20 mouse cellular contexts compared by ENCODE assay signal in genomic region chr5:107719209-107719608, GRCm38 (mm10). TPM values are rescaled to one million over a fixed set of nuclear protein-coding genes. Genes with fewer than 3 reads are reported as not detected.
DNase-seq lines count a peak whose midpoint lies in the region; ATAC-seq lines count a peak whose summit lies in the region.
"Had no signal": no experiment of that assay in that cellular context is flagged by ENCODE, and none has a peak within 500 bp of the region (broad histone marks: within the 10 kb centered on the region; RNA-seq: fewer than 3 reads in every experiment).

No protein-coding gene starts in this region.

- no peaks in the 10 kb centered on the region for H3K36me3 ChIP-seq in intestine, embryonic 14.5 days (ENCODE audit: control insufficient read depth, insufficient read depth, low read length)
- no peaks in the 10 kb centered on the region for H3K36me3 ChIP-seq in intestine, embryonic 15.5 days
- H3K36me3 ChIP-seq in neural tube, embryonic 11.5 days (ENCODE audit: control insufficient read depth, insufficient read depth, low read length): no peaks in the 10 kb centered on the region
- H3K36me3 ChIP-seq in neural tube, embryonic 15.5 days: no peaks in the 10 kb centered on the region
- H3K36me3 ChIP-seq: embryonic facial prominence, embryonic 13.5 days; forebrain, embryonic 12.5 days; heart, embryonic 15.5 days had no signal

- H3K9ac ChIP-seq in intestine, embryonic 14.5 days (ENCODE audit: low read length): no peak overlapping the region
- H3K9ac ChIP-seq in intestine, embryonic 15.5 days: no peak overlapping the region
- H3K9ac ChIP-seq in neural tube, embryonic 11.5 days (ENCODE audit: low read length): no peak overlapping the region
- H3K9ac ChIP-seq in neural tube, embryonic 15.5 days (replicated peaks): no peak overlapping the region
- H3K9ac ChIP-seq: embryonic facial prominence, embryonic 13.5 days; forebrain, embryonic 12.5 days; heart, embryonic 15.5 days had no signal

- 14% methylated on average over 3 of the region's 3 CpGs for WGBS in intestine, embryonic 14.5 days
- 14% methylated on average over 3 of the region's 3 CpGs for WGBS in intestine, embryonic 15.5 days
- 12% methylated on average over 3 of the region's 3 CpGs for WGBS in neural tube, embryonic 11.5 days
- 19% methylated on average over 3 of the region's 3 CpGs for WGBS in neural tube, embryonic 15.5 days

- peak; percentile 54 for DNase-seq in intestine, embryonic 14.5 days (ENCODE audit: low spot score)
- peak; percentile 20 for DNase-seq in neural tube, embryonic 11.5 days (ENCODE audit: low spot score)
- peak; percentile 36 for DNase-seq in 416B (ENCODE audit: low read depth)
- DNase-seq in embryo, embryonic 9.5 days (ENCODE audit: extremely low spot score): peak; percentile 17
- DNase-seq in cerebellum, postnatal 36 days: no peak
- DNase-seq: adrenal gland, adult 8-10 months; adrenal gland, postnatal 36 days; cerebellum, adult 2 months; cerebellum, postnatal 10 days; gastrocnemius, postnatal 10 days; heart, adult 2 months had no signal

- no peak for ATAC-seq in intestine, embryonic 14.5 days (replicated peaks; ENCODE audit: low FRiP score, low TSS enrichment, low read depth)
- no peak for ATAC-seq in intestine, embryonic 15.5 days
- no peak for ATAC-seq in neural tube, embryonic 11.5 days (ENCODE audit: insufficient read depth, low FRiP score, low TSS enrichment)
- no peak for ATAC-seq in neural tube, embryonic 15.5 days (ENCODE audit: low FRiP score)
- ATAC-seq: forebrain, embryonic 16.5 days; hindbrain, postnatal 0 days; intestine, embryonic 16.5 days had no signal

- H3K9me3 ChIP-seq in intestine, embryonic 14.5 days (ENCODE audit: control insufficient read depth, low read length): no peaks in the 10 kb centered on the region
- no peaks in the 10 kb centered on the region for H3K9me3 ChIP-seq in intestine, embryonic 15.5 days
- H3K9me3 ChIP-seq in neural tube, embryonic 11.5 days (ENCODE audit: control insufficient read depth, low read length): no peaks in the 10 kb centered on the region
- no peaks in the 10 kb centered on the region for H3K9me3 ChIP-seq in neural tube, embryonic 15.5 days (replicated peaks)
- H3K9me3 ChIP-seq: embryonic facial prominence, embryonic 13.5 days; forebrain, embryonic 12.5 days; heart, embryonic 15.5 days had no signal

- no peak overlapping the region for H3K4me3 ChIP-seq in intestine, embryonic 14.5 days (ENCODE audit: low read depth, low read length)
- H3K4me3 ChIP-seq in intestine, embryonic 15.5 days (replicated peaks): no peak overlapping the region
- H3K4me3 ChIP-seq in neural tube, embryonic 11.5 days (ENCODE audit: low read depth, low read length): no peak overlapping the region
- no peak overlapping the region for H3K4me3 ChIP-seq in neural tube, embryonic 15.5 days (replicated peaks)
- H3K4me3 ChIP-seq: embryonic facial prominence, embryonic 13.5 days; forebrain, embryonic 12.5 days; heart, adult 2 months; heart, embryonic 15.5 days had no signal

- H3K4me1 ChIP-seq in intestine, embryonic 14.5 days (replicated peaks; ENCODE audit: control insufficient read depth, insufficient read depth, low read length): peaks cover 23% of the 10 kb centered on the region
- H3K4me1 ChIP-seq in intestine, embryonic 15.5 days (replicated peaks): peaks cover 29% of the 10 kb centered on the region
- peaks cover 11% of the 10 kb centered on the region for H3K4me1 ChIP-seq in neural tube, embryonic 11.5 days (ENCODE audit: control insufficient read depth, insufficient read depth, low read length)
- H3K4me1 ChIP-seq in neural tube, embryonic 15.5 days: peaks cover 28% of the 10 kb centered on the region

- peaks cover 91% of the 10 kb centered on the region for H3K27me3 ChIP-seq in intestine, embryonic 14.5 days (replicated peaks; ENCODE audit: control insufficient read depth, insufficient read depth, low read length)
- peaks cover 60% of the 10 kb centered on the region for H3K27me3 ChIP-seq in intestine, embryonic 15.5 days (replicated peaks)
- peaks cover 78% of the 10 kb centered on the region for H3K27me3 ChIP-seq in neural tube, embryonic 11.5 days (ENCODE audit: control insufficient read depth, insufficient read depth, low read length)
- H3K27me3 ChIP-seq in neural tube, embryonic 15.5 days (replicated peaks): peaks cover 86% of the 10 kb centered on the region

- no peak overlapping the region for H3K27ac ChIP-seq in intestine, embryonic 14.5 days (ENCODE audit: low read depth)
- H3K27ac ChIP-seq in intestine, embryonic 15.5 days: no peak overlapping the region
- H3K27ac ChIP-seq in neural tube, embryonic 11.5 days (ENCODE audit: low read depth, low read length): no peak overlapping the region
- H3K27ac ChIP-seq in neural tube, embryonic 15.5 days (replicated peaks): no peak overlapping the region
- H3K27ac ChIP-seq: embryonic facial prominence, embryonic 13.5 days; forebrain, embryonic 12.5 days; heart, adult 2 months; heart, embryonic 15.5 days; hindbrain, postnatal 0 days had no signal

- H3K4me2 ChIP-seq in intestine, embryonic 14.5 days (ENCODE audit: low read length): no peak overlapping the region
- H3K4me2 ChIP-seq in intestine, embryonic 15.5 days (replicated peaks): no peak overlapping the region
- H3K4me2 ChIP-seq in neural tube, embryonic 11.5 days (ENCODE audit: low read depth): no peak overlapping the region
- H3K4me2 ChIP-seq in neural tube, embryonic 15.5 days: no peak overlapping the region
- H3K4me2 ChIP-seq: embryonic facial prominence, embryonic 13.5 days; forebrain, embryonic 12.5 days; heart, embryonic 11.5 days; heart, embryonic 15.5 days had no signal

RNA-seq across cellular contexts. Expression of gene Gfi1, which starts 6.6 kb away (rescaled TPM):
- polyA plus RNA-seq in intestine, embryonic 14.5 days (2014; fragmentation: Nextera tagmentation; extraction: Ambion mirVana): 0.69 and 1.4 TPM in 2 replicates
- polyA plus RNA-seq in intestine, embryonic 15.5 days (2015; fragmentation: Nextera tagmentation; extraction: Ambion mirVana): 1.2 and 2.2 TPM in 2 replicates
- not detected in 2 replicates for polyA plus RNA-seq in neural tube, embryonic 11.5 days (2014; fragmentation: Nextera tagmentation; extraction: Ambion mirVana)
- polyA plus RNA-seq in neural tube, embryonic 15.5 days (2015; fragmentation: Nextera tagmentation; extraction: Ambion mirVana): 2.1 TPM in 1 of 2 replicates, not detected in the other
- polyA plus RNA-seq: cerebellum, adult 2 months; embryonic facial prominence, embryonic 13.5 days; forebrain, embryonic 12.5 days; forebrain, embryonic 16.5 days; heart, embryonic 11.5 days had no signal

Comparison
In these comparisons a context has a peak if more than half of its experiments do, and no peak if none do; other contexts are left out.
1. DNase-seq: peak in intestine, embryonic 14.5 days (single experiment), neural tube, embryonic 11.5 days (single experiment), 416B (single experiment) and embryo, embryonic 9.5 days (single experiment); none in cerebellum, postnatal 36 days (0 of 2).